Mouse (Mus musculus): ENCODE results near the gene Cltc. TPM values are rescaled to one million over a fixed set of nuclear protein-coding genes. Genes with fewer than 3 reads are reported as not detected.

The Cltc gene
- polyA plus RNA-seq, 1 experiment from 2014 or later: 148 TPM

- no peak overlapping the region for H3K9ac ChIP-seq (ENCODE audit: low read length)
- no peaks in the 10 kb centered on the region for H3K4me1 ChIP-seq (ENCODE audit: control insufficient read depth, insufficient read depth, low read length)
- WGBS: 83% methylated on average over 10 of the region's 10 CpGs
- H3K27ac ChIP-seq (ENCODE audit: low read length): no peak overlapping the region
- no peaks in the 10 kb centered on the region for H3K9me3 ChIP-seq (replicated peaks; ENCODE audit: control insufficient read depth, low read length)
- no peak overlapping the region for H3K4me2 ChIP-seq (ENCODE audit: low read depth, low read length)
- H3K4me3 ChIP-seq (replicated peaks; ENCODE audit: low read length): no peak overlapping the region
- peaks cover 16% of the 10 kb centered on the region; the same call in 1 of the 2 replicates for H3K36me3 ChIP-seq (ENCODE audit: control insufficient read depth, insufficient read depth, low read length)
- ATAC-seq (ENCODE audit: insufficient read depth, low FRiP score): no peak
- H3K27me3 ChIP-seq (ENCODE audit: control insufficient read depth, insufficient read depth, low read length): no peaks in the 10 kb centered on the region
Measured at GRCm38 (mm10) chr11:86734241-86734939, 23.0 kb downstream of the Cltc start.

- 92% methylated on average over 2 of the region's 2 CpGs for WGBS
Measured at GRCm38 (mm10) chr11:86731443-86731842, 25.9 kb downstream of the Cltc start.

GRCm38 (mm10) chr11:86725607-86726006, 31.8 kb downstream of the Cltc start:
- ATAC-seq (ENCODE audit: insufficient read depth, low FRiP score): no peak
- Histone ChIP-seq H3K4me3 (replicated peaks; ENCODE audit: low read length) (no peak overlapping the region), H3K4me1 (ENCODE audit: control insufficient read depth, insufficient read depth, low read length) (no peaks in the 10 kb centered on the region), H3K9ac (ENCODE audit: low read length) (no peak overlapping the region), H3K27ac (ENCODE audit: low read length) (no peak overlapping the region), H3K9me3 (replicated peaks; ENCODE audit: control insufficient read depth, low read length) (no peaks in the 10 kb centered on the region), H3K27me3 (ENCODE audit: control insufficient read depth, insufficient read depth, low read length) (no peaks in the 10 kb centered on the region), H3K36me3 (ENCODE audit: control insufficient read depth, insufficient read depth, low read length) (peaks cover 16% of the 10 kb centered on the region; the same call in 1 of the 2 replicates), H3K4me2 (ENCODE audit: low read depth, low read length) (no peak overlapping the region)

More at GRCm38 (mm10) chr11:86731443-86731842, 25.9 kb downstream of the Cltc start:
- H3K4me2 ChIP-seq (ENCODE audit: low read depth, low read length): no peak overlapping the region
- no peaks in the 10 kb centered on the region for H3K4me1 ChIP-seq (ENCODE audit: control insufficient read depth, insufficient read depth, low read length)
- no peaks in the 10 kb centered on the region for H3K9me3 ChIP-seq (replicated peaks; ENCODE audit: control insufficient read depth, low read length)
- H3K36me3 ChIP-seq (ENCODE audit: control insufficient read depth, insufficient read depth, low read length): peaks cover 18% of the 10 kb centered on the region; the same call in 1 of the 2 replicates
- H3K27ac ChIP-seq (ENCODE audit: low read length): no peak overlapping the region
- H3K27me3 ChIP-seq (ENCODE audit: control insufficient read depth, insufficient read depth, low read length): no peaks in the 10 kb centered on the region
- H3K9ac ChIP-seq (ENCODE audit: low read length): no peak overlapping the region
- H3K4me3 ChIP-seq (replicated peaks; ENCODE audit: low read length): no peak overlapping the region
- ATAC-seq (ENCODE audit: insufficient read depth, low FRiP score): no peak

GRCm38 (mm10) chr11:86724982-86725381, 32.4 kb downstream of the Cltc start:
- ATAC-seq (ENCODE audit: insufficient read depth, low FRiP score): no peak
- Histone ChIP-seq H3K9me3 (replicated peaks; ENCODE audit: control insufficient read depth, low read length) (no peaks in the 10 kb centered on the region), H3K4me3 (replicated peaks; ENCODE audit: low read length) (no peak overlapping the region), H3K4me1 (ENCODE audit: control insufficient read depth, insufficient read depth, low read length) (no peaks in the 10 kb centered on the region), H3K27me3 (ENCODE audit: control insufficient read depth, insufficient read depth, low read length) (no peaks in the 10 kb centered on the region), H3K27ac (ENCODE audit: low read length) (no peak overlapping the region), H3K9ac (ENCODE audit: low read length) (no peak overlapping the region), H3K36me3 (ENCODE audit: control insufficient read depth, insufficient read depth, low read length) (peaks cover 18% of the 10 kb centered on the region), H3K4me2 (ENCODE audit: low read depth, low read length) (no peak overlapping the region)
- WGBS: 80% methylated on average over 7 of the region's 7 CpGs

GRCm38 (mm10) chr11:86724004-86724403, 33.4 kb downstream of the Cltc start:
- no peaks in the 10 kb centered on the region for H3K4me1 ChIP-seq (ENCODE audit: control insufficient read depth, insufficient read depth, low read length)
- ATAC-seq (ENCODE audit: insufficient read depth, low FRiP score): no peak
- no peak overlapping the region for H3K4me2 ChIP-seq (ENCODE audit: low read depth, low read length)
- WGBS: 86% methylated on average over 3 of the region's 3 CpGs
- H3K36me3 ChIP-seq (ENCODE audit: control insufficient read depth, insufficient read depth, low read length): peaks cover 16% of the 10 kb centered on the region
- H3K9me3 ChIP-seq (replicated peaks; ENCODE audit: control insufficient read depth, low read length): no peaks in the 10 kb centered on the region
- H3K4me3 ChIP-seq (replicated peaks; ENCODE audit: low read length): no peak overlapping the region
- no peak overlapping the region for H3K27ac ChIP-seq (ENCODE audit: low read length)
- no peaks in the 10 kb centered on the region for H3K27me3 ChIP-seq (ENCODE audit: control insufficient read depth, insufficient read depth, low read length)
- H3K9ac ChIP-seq (ENCODE audit: low read length): no peak overlapping the region

- 89% methylated on average over 8 of the region's 8 CpGs for WGBS
- H3K36me3 ChIP-seq (ENCODE audit: control insufficient read depth, insufficient read depth, low read length): peaks cover 27% of the 10 kb centered on the region
- H3K4me1 ChIP-seq (ENCODE audit: control insufficient read depth, insufficient read depth, low read length): no peaks in the 10 kb centered on the region
- no peak overlapping the region for H3K9ac ChIP-seq (ENCODE audit: low read length)
- no peaks in the 10 kb centered on the region for H3K9me3 ChIP-seq (replicated peaks; ENCODE audit: control insufficient read depth, low read length)
- no peaks in the 10 kb centered on the region for H3K27me3 ChIP-seq (ENCODE audit: control insufficient read depth, insufficient read depth, low read length)
- H3K4me2 ChIP-seq (ENCODE audit: low read depth, low read length): no peak overlapping the region
- ATAC-seq (ENCODE audit: insufficient read depth, low FRiP score): no peak
- H3K27ac ChIP-seq (ENCODE audit: low read length): no peak overlapping the region
- no peak overlapping the region for H3K4me3 ChIP-seq (replicated peaks; ENCODE audit: low read length)
Measured at GRCm38 (mm10) chr11:86719390-86719789, 38.0 kb downstream of the Cltc start.

GRCm38 (mm10) chr11:86718369-86718768, 39.0 kb downstream of the Cltc start:
- H3K4me1 ChIP-seq (ENCODE audit: control insufficient read depth, insufficient read depth, low read length): no peaks in the 10 kb centered on the region
- WGBS: 92% methylated on average over 3 of the region's 3 CpGs
- no peaks in the 10 kb centered on the region for H3K27me3 ChIP-seq (ENCODE audit: control insufficient read depth, insufficient read depth, low read length)
- peaks cover 22% of the 10 kb centered on the region for H3K36me3 ChIP-seq (ENCODE audit: control insufficient read depth, insufficient read depth, low read length)
- H3K4me3 ChIP-seq (replicated peaks; ENCODE audit: low read length): no peak overlapping the region
- no peak for ATAC-seq (ENCODE audit: insufficient read depth, low FRiP score)
- H3K9ac ChIP-seq (ENCODE audit: low read length): no peak overlapping the region
- H3K27ac ChIP-seq (ENCODE audit: low read length): no peak overlapping the region
- H3K9me3 ChIP-seq (replicated peaks; ENCODE audit: control insufficient read depth, low read length): no peaks in the 10 kb centered on the region
- no peak overlapping the region for H3K4me2 ChIP-seq (ENCODE audit: low read depth, low read length)

GRCm38 (mm10) chr11:86717306-86718065, 39.9 kb downstream of the Cltc start:
- no peak overlapping the region for H3K9ac ChIP-seq (ENCODE audit: low read length)
- H3K9me3 ChIP-seq (replicated peaks; ENCODE audit: control insufficient read depth, low read length): no peaks in the 10 kb centered on the region
- no peak for ATAC-seq (ENCODE audit: insufficient read depth, low FRiP score)
- H3K36me3 ChIP-seq (ENCODE audit: control insufficient read depth, insufficient read depth, low read length): peaks cover 22% of the 10 kb centered on the region
- H3K27me3 ChIP-seq (ENCODE audit: control insufficient read depth, insufficient read depth, low read length): no peaks in the 10 kb centered on the region
- H3K4me1 ChIP-seq (ENCODE audit: control insufficient read depth, insufficient read depth, low read length): no peaks in the 10 kb centered on the region
- 82% methylated on average over 6 of the region's 6 CpGs for WGBS
- H3K4me2 ChIP-seq (ENCODE audit: low read depth, low read length): no peak overlapping the region
- H3K27ac ChIP-seq (ENCODE audit: low read length): no peak overlapping the region
- H3K4me3 ChIP-seq (replicated peaks; ENCODE audit: low read length): no peak overlapping the region

- H3K36me3 ChIP-seq (ENCODE audit: control insufficient read depth, insufficient read depth, low read length): peaks cover 25% of the 10 kb centered on the region; the same call in 1 of the 2 replicates
- no peak for ATAC-seq (ENCODE audit: insufficient read depth, low FRiP score)
Measured at GRCm38 (mm10) chr11:86714606-86715005, 42.8 kb downstream of the Cltc start.

More at GRCm38 (mm10) chr11:86714606-86715005, 42.8 kb downstream of the Cltc start:
- H3K4me3 ChIP-seq (replicated peaks; ENCODE audit: low read length): no peak overlapping the region
- H3K4me2 ChIP-seq (ENCODE audit: low read depth, low read length): no peak overlapping the region
- no peak overlapping the region for H3K9ac ChIP-seq (ENCODE audit: low read length)
- H3K9me3 ChIP-seq (replicated peaks; ENCODE audit: control insufficient read depth, low read length): no peaks in the 10 kb centered on the region
- no peaks in the 10 kb centered on the region for H3K27me3 ChIP-seq (ENCODE audit: control insufficient read depth, insufficient read depth, low read length)
- no peak overlapping the region for H3K27ac ChIP-seq (ENCODE audit: low read length)
- no peaks in the 10 kb centered on the region for H3K4me1 ChIP-seq (ENCODE audit: control insufficient read depth, insufficient read depth, low read length)

Data from stomach, embryonic 16.5 days (tissue).